Mouse (Mus musculus) right cerebral cortex, postnatal 4 days (tissue): ENCODE measurements around the gene Erich6b.

Experiments
- DNase-seq: peaks from one replicate; pipeline ENCODE4 v3.0.0-alpha.2; 2022

The Erich6b gene

GRCm38 (mm10) chr14:75708986-75709385, 66.9 kb downstream of the Erich6b start:
- DNase-seq: no peak

- no peak for DNase-seq
Observed at GRCm38 (mm10) chr14:75711731-75712130, 69.7 kb downstream of the Erich6b start.

GRCm38 (mm10) chr14:75712687-75713086, 70.6 kb downstream of the Erich6b start:
- DNase-seq: no peak

GRCm38 (mm10) chr14:75713661-75714060, 71.6 kb downstream of the Erich6b start:
- DNase-seq: no peak

GRCm38 (mm10) chr14:75716410-75716809, 74.4 kb downstream of the Erich6b start:
- DNase-seq: no peak
